Mouse (Mus musculus) embryonic facial prominence, embryonic 11.5 days (tissue): ENCODE measurements around the gene Mybl2. TPM values are rescaled to one million over a fixed set of nuclear protein-coding genes. Genes with fewer than 3 reads are reported as not detected.
A peak's percentile ranks its signal among the peaks of the same experiment; 100 is the strongest.

ENCODE experiments used
- ATAC-seq: fragments of 200-750 bp; cut with Nextera tagmentation; replicated peaks from 2 replicates; pipeline ENCODE4 v1.8.0; 2017; ENCODE audit warnings: low read depth; ENCODE audit not compliant: insufficient number of reproducible peaks, low FRiP score, low TSS enrichment
- DNase-seq: peaks from one replicate; pipeline ENCODE4 v3.0.0-alpha.2; 2015; ENCODE audit warnings: low spot score
- H3K27ac ChIP-seq: fragments of 300-500 bp; sonication (generic); replicated peaks from 2 replicates; pipeline ENCODE4 v1.5.1; 2014; ENCODE audit warnings: mild to moderate bottlenecking, low read depth, low read length, control low read depth
- H3K27me3 ChIP-seq: fragments of 300-500 bp; sonication (generic); 2 replicates; pipeline ENCODE4 v1.6.1; 2014; ENCODE audit warnings: mild to moderate bottlenecking, low read length, moderate library complexity, mixed read lengths; ENCODE audit not compliant: control insufficient read depth, insufficient read depth
- H3K36me3 ChIP-seq: fragments of 300-500 bp; sonication (generic); replicated peaks from 2 replicates; pipeline ENCODE4 v1.6.1; 2014; ENCODE audit warnings: low read depth, mild to moderate bottlenecking, low read length, moderate library complexity, mixed read lengths; ENCODE audit not compliant: control insufficient read depth, insufficient read depth
- H3K4me1 ChIP-seq: fragments of 300-500 bp; sonication (generic); 2 replicates; pipeline ENCODE4 v1.6.1; 2014; ENCODE audit warnings: low read length, mixed read lengths; ENCODE audit not compliant: control insufficient read depth, insufficient read depth
- H3K4me2 ChIP-seq: fragments of 300-500 bp; sonication (generic); 2 replicates; pipeline ENCODE4 v1.6.1; 2014; ENCODE audit warnings: low read depth, mild to moderate bottlenecking, control low read depth, low read length, moderate library complexity
- H3K4me3 ChIP-seq: fragments of 300-500 bp; sonication (generic); 2 replicates; pipeline ENCODE4 v1.5.1; 2014; ENCODE audit warnings: low read depth, low read length, control low read depth
- H3K9ac ChIP-seq: fragments of 300-500 bp; sonication (generic); replicated peaks from 2 replicates; pipeline ENCODE4 v1.6.1; 2014; ENCODE audit warnings: mild to moderate bottlenecking, control low read depth, low read length
- H3K9me3 ChIP-seq: fragments of 300-500 bp; sonication (generic); replicated peaks from 2 replicates; pipeline ENCODE4 v1.6.1; 2016; ENCODE audit warnings: mild to moderate bottlenecking, low read length, inconsistent platforms, mixed read lengths; ENCODE audit not compliant: control insufficient read depth
- WGBS: fragments of 180-500 bp; shearing (Covaris S2); extraction: QIAGEN DNeasy Blood & Tissue Kit; methylation state at CpG from one replicate; pipeline ENCODE4 v1.1.7; 2014; 5-methylcytosine and 5-hydroxymethylcytosine counted together
- polyA plus RNA-seq: library from polyadenylated mRNA; unstranded; fragments of >200 nt; fragmentation: Nextera tagmentation; extraction: Ambion mirVana; gene quantifications from 2 replicates; pipeline ENCODE4 v1.2.1, GENCODE M21; 2014

The Mybl2 gene
- polyA plus RNA-seq, 1 experiment from 2014 or later, result 25.6 TPM

DNA sequence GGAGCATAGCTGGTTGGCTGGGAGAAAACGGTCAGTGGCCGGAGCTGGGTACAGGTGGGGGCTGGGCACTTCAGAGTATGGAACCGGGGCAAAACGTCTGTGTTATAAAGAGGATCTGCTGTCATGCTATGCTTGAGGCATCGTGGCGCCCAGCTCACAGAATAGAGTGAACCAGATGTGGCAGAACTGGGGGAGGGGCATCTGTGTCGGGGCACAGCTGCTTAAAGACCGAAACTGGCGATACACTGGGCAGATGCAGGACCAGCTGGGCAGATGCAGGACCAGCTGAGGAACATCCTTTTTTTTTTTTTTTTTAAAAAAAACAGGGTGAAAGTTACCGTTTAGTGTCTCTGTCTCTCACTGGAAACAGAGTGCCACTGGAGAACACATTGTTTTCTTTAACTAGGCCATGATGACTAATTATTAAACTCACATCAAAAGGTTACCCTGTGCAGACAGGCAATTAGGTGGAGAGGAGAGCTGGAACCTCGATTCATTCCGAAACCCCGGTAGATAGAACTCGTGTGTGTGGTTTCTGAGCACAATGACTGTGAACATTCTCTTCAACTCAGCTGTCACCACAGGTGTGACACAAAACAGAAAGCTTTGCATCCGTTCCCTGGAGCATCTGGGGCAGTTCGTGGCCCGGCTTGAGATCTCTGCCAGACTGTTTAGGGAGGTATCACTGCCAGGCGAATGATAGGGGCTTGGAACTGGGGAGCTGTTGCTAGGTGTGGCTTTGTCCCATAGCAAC is 48.6 kb downstream of the Mybl2 start:
- Histone ChIP-seq H3K4me3 (no peak overlapping the region), H3K36me3 (no peaks in the 10 kb centered on the region), H3K9ac (no peak overlapping the region), H3K4me1 (no peaks in the 10 kb centered on the region), H3K9me3 (no peaks in the 10 kb centered on the region), H3K4me2 (no peak overlapping the region), H3K27me3 (no peaks in the 10 kb centered on the region), H3K27ac (no peak overlapping the region)
- 54% methylated on average over 18 of the region's 18 CpGs for WGBS
- ATAC-seq, result no peak
- peak; percentile 44 for DNase-seq

DNA sequence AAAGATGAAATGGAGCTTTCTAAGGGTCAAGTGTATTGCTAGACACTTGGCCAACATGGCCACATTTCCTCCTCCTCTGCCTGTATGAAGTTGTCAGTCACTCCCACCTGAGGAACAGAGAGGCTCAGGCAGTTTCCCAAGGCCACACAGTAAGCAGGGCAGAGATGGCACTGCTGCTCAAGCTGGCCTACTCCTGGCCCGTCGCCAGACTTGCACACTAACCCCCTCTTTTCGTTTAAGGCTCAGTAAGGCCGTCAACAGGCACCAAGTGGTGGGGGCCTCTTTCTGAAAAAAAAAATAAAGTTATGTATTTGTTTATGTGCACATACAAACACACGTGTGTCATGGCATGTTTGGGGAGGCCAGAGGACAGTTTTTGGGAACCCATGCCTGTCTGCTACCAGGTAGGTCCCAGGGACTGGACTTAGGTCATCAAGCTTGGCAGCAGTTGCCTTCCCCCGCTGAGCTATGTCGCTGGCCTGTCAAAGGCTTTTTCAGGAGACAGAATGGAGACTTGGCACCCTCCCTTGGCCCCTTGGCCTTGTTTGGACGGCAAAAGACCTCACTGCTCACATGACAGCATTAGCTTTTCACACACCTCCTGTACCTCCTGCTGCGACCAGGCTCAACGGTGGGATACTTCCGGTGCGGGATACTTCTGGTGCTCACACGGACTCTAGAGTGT is 49.7 kb downstream of the Mybl2 start:
- no peak overlapping the region for H3K9ac ChIP-seq
- H3K4me1 ChIP-seq, result no peaks in the 10 kb centered on the region
- H3K27ac ChIP-seq, result no peak overlapping the region
- H3K9me3 ChIP-seq, result no peaks in the 10 kb centered on the region
- H3K4me3 ChIP-seq, result no peak overlapping the region
- DNase-seq (no peak), ATAC-seq (no peak)
- WGBS, result 78% methylated on average over 13 of the region's 13 CpGs
- H3K36me3 ChIP-seq, result no peaks in the 10 kb centered on the region
- no peaks in the 10 kb centered on the region for H3K27me3 ChIP-seq
- no peak overlapping the region for H3K4me2 ChIP-seq

DNA sequence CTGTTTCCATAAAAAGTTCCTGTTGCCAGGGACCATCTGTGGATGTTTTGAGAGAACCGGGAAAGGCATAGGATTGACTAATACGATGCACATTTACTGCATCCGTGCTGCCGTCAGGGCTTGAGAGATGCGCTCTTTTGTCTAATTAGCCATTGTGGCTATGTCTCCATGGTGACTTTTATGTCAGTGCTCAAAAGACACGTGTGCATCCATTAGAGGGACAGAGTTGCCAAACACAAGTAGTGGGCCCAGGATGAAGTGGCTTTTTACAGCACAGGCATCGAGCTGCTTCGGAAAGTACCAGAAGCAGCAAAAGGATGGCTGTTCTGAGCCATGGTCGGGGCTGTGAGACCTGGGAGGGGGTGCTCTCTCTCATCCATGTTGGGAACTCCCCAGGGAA is 53.9 kb downstream of the Mybl2 start:
- WGBS, result 79% methylated on average over 9 of the region's 9 CpGs
- no peaks in the 10 kb centered on the region for H3K4me1 ChIP-seq
- no peak overlapping the region for H3K4me3 ChIP-seq
- H3K27ac ChIP-seq, result no peak overlapping the region
- H3K36me3 ChIP-seq, result no peaks in the 10 kb centered on the region
- no peaks in the 10 kb centered on the region for H3K9me3 ChIP-seq
- H3K4me2 ChIP-seq, result no peak overlapping the region
- ATAC-seq (no peak), DNase-seq (peak; percentile 14)
- H3K9ac ChIP-seq, result no peak overlapping the region
- H3K27me3 ChIP-seq, result no peaks in the 10 kb centered on the region

DNA sequence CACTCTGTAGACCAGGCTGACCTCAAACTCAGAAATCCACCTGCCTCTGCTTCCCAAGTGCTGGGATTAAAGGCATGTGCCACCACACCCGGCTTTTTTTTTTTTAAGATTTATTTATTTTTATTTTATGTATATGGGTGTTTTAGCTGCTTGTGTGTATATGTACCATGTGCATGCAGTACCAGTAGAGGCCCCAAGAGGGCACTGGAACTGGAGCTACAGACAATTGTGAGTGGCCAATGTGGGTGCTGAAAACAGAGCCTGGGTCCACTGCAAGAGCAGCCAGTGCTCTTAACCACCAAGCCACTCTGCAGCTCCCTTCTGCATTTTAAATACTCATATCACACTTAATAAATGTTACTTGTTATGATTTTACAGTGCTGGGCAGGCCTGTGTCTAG is 56.2 kb downstream of the Mybl2 start:
- H3K4me1 ChIP-seq, result no peaks in the 10 kb centered on the region
- no peaks in the 10 kb centered on the region for H3K27me3 ChIP-seq
- no peak overlapping the region for H3K4me2 ChIP-seq
- H3K27ac ChIP-seq, result no peak overlapping the region
- ATAC-seq (no peak), DNase-seq (no peak)
- no peaks in the 10 kb centered on the region for H3K9me3 ChIP-seq
- H3K4me3 ChIP-seq, result no peak overlapping the region
- WGBS, result 94% methylated on average over 1 of the region's 1 CpGs
- no peaks in the 10 kb centered on the region for H3K36me3 ChIP-seq
- H3K9ac ChIP-seq, result no peak overlapping the region

DNA sequence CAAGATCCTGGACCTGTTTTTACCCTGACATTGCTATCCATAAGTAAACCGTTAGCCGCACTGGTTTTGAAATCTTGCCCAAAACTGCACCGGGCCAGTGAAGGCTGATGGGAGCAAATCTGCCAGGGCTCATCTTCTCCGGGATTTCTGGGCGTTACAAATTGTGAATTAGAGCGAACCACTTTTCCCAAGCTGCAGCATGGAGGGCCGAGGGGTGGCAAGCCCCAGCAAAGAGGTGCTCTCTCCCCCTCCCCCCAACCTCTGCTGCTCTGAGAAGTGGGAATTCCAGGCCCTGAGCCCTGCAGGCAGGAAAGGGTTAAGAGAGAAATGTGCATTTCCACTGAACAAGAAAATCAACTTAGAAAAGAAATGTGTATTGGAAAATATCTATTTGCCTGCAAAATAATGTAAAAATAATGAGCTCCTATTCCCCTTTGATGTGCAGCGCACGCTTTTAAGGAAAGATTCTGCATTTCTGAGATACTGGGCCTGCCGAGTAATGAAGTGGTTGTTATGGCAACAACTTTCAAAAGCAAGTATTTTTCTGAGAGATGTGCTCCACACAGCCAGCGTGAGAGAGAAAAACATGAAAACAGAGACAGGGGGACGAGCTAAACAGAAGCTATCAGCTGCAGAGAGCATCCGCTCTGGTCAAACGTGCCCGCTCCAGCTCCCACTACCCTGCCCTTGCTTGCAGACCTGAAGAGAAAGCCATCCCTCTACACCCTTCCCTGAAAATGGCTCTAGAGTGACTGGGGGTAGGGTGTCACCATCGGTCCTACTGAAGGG is 57.1 kb downstream of the Mybl2 start:
- WGBS, result 65% methylated on average over 16 of the region's 16 CpGs
- Histone ChIP-seq H3K4me1 (no peaks in the 10 kb centered on the region), H3K9ac (0 out of 2 replicates have a peak overlapping the region, but pooled peaks have one; percentile 13), H3K27me3 (no peaks in the 10 kb centered on the region), H3K4me2 (no peak overlapping the region), H3K36me3 (no peaks in the 10 kb centered on the region), H3K4me3 (no peak overlapping the region), H3K9me3 (no peaks in the 10 kb centered on the region), H3K27ac (no peak overlapping the region)
- no peak for DNase-seq
- no peak for ATAC-seq

DNA sequence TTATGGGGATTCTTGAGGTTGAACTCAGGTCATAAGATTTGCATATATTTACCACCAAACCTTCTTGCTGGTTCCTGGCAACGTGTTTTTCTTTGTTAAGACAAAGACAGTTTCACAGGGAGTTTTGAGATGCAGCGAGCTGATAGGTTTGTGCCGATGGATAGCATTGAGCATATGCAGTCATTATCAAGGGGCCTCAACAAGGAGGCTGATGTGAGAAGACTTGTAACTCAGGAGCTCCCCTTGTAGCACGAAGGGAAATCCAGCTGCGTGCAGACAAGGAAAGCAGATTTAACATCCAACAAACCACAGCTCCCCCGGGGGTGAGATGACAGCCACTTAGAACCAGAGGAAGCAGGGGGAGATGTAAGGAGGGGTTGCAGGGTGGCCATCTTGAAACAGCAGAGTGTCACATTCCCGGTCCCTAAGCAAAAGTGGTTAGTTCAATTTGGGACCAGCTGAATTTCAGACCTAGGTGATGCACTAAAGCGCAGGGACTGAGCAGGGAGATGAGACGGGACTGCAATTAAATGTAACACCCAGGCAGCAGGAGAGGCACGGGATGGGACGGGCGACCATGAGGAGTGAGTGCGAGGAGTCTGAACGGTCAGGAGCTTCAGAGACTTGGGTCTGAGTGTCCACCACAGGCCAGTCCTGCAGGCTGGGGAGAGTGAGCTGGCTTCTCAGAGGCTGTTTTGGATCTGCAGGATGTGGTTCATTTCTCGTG is 66.3 kb downstream of the Mybl2 start:
- no peak for DNase-seq
- no peaks in the 10 kb centered on the region for H3K4me1 ChIP-seq
- no peak overlapping the region for H3K9ac ChIP-seq
- no peaks in the 10 kb centered on the region for H3K36me3 ChIP-seq
- H3K27ac ChIP-seq, result no peak overlapping the region
- H3K4me2 ChIP-seq, result no peak overlapping the region
- no peaks in the 10 kb centered on the region; the same call in 1 of the 2 replicates for H3K27me3 ChIP-seq
- no peak overlapping the region for H3K4me3 ChIP-seq
- no peak for ATAC-seq
- no peaks in the 10 kb centered on the region for H3K9me3 ChIP-seq
- WGBS, result 70% methylated on average over 15 of the region's 15 CpGs

DNA sequence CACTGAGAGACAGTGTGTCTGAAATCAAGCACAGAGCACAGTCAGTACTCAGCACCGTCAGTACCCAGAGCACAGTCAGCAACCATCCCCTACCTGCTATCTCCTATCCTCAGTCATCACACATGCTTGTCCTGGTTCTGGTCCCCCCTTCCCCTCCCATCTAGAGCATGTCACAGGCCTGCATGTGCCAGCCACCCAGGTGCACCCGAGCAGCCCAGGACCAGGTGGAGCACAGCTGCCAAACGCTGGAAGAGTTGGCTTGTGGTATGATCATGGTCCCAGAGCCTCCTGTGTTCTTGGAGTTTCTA is 66.8 kb downstream of the Mybl2 start:
- H3K4me1 ChIP-seq, result no peaks in the 10 kb centered on the region
- no peak overlapping the region for H3K27ac ChIP-seq
- no peak overlapping the region for H3K4me2 ChIP-seq
- H3K9ac ChIP-seq, result no peak overlapping the region
- no peaks in the 10 kb centered on the region; the same call in 1 of the 2 replicates for H3K27me3 ChIP-seq
- no peaks in the 10 kb centered on the region for H3K9me3 ChIP-seq
- no peaks in the 10 kb centered on the region for H3K36me3 ChIP-seq
- DNase-seq, result no peak
- ATAC-seq, result 0 out of 2 replicates have a peak, but pooled peaks have one; percentile 15
- H3K4me3 ChIP-seq, result no peak overlapping the region
- WGBS, result 84% methylated on average over 3 of the region's 3 CpGs
